Comparison of ENCODE assay signal across 23 mouse cellular contexts in genomic region chr3:155137737-155138136, GRCm38 (mm10). TPM values are rescaled to one million over a fixed set of nuclear protein-coding genes. Genes with fewer than 3 reads are reported as not detected.
A peak's percentile ranks its signal among the peaks of the same experiment; 100 is the strongest.
DNase-seq lines count a peak whose midpoint lies in the region.
"Had no signal": no experiment of that assay in that cellular context is flagged by ENCODE, and none has a peak within 500 bp of the region (broad histone marks: within the 10 kb centered on the region; RNA-seq: fewer than 3 reads in every experiment).

No protein-coding gene starts in this region.

- WGBS in heart, embryonic 10.5 days: 79% methylated on average over 5 of the region's 5 CpGs

- H3K27me3 ChIP-seq in heart, embryonic 10.5 days (ENCODE audit: insufficient read depth, poor library complexity, severe bottlenecking): no peaks in the 10 kb centered on the region
- H3K27me3 ChIP-seq: embryonic facial prominence, embryonic 12.5 days; forebrain, embryonic 13.5 days; forebrain, embryonic 15.5 days had no signal

- H3K27ac ChIP-seq in heart, embryonic 10.5 days: no peak overlapping the region
- H3K27ac ChIP-seq: embryonic facial prominence, embryonic 10.5 days; embryonic facial prominence, embryonic 12.5 days; forebrain, embryonic 13.5 days; forebrain, embryonic 15.5 days had no signal

- no peaks in the 10 kb centered on the region for H3K4me1 ChIP-seq in heart, embryonic 10.5 days
- H3K4me1 ChIP-seq: embryonic facial prominence, embryonic 10.5 days; embryonic facial prominence, embryonic 12.5 days; forebrain, embryonic 13.5 days; forebrain, embryonic 15.5 days had no signal

- no peaks in the 10 kb centered on the region for H3K36me3 ChIP-seq in heart, embryonic 10.5 days
- H3K36me3 ChIP-seq: embryonic facial prominence, embryonic 10.5 days; embryonic facial prominence, embryonic 12.5 days; forebrain, embryonic 15.5 days had no signal

- H3K4me3 ChIP-seq in heart, embryonic 10.5 days: no peak overlapping the region
- H3K4me3 ChIP-seq: embryonic facial prominence, embryonic 10.5 days; embryonic facial prominence, embryonic 12.5 days; forebrain, embryonic 13.5 days; forebrain, embryonic 15.5 days had no signal

- DNase-seq in left cerebral cortex, postnatal 14 days (ENCODE audit: low spot score in 2 of 2): peak; percentile 4 to 35
- DNase-seq in left cerebral cortex, adult 9 months (ENCODE audit: low spot score in 2 of 2): no peak
- DNase-seq in right cerebral cortex, adult 2 months (ENCODE audit: low spot score in 2 of 2): peak; percentile 9 to 12
- DNase-seq in right cerebral cortex, postnatal 14 days: no peak
- peak; percentile 48 for DNase-seq in brain, adult 2 months (ENCODE audit: low read depth, low spot score)
- DNase-seq in embryo, embryonic 9.5 days (ENCODE audit: extremely low spot score): no peak
- DNase-seq in heart, embryonic 10.5 days (ENCODE audit: low spot score): no peak
- DNase-seq: adrenal gland, adult 8-10 months; adrenal gland, postnatal 14 days; adrenal gland, postnatal 36 days; cerebellum, adult 11 months; cerebellum, adult 18-20 months; cerebellum, adult 8-10 months; cerebellum, adult 9-11 months; cerebellum, postnatal 14 days; cerebellum, postnatal 36 days; embryo, embryonic 11 days; forebrain, postnatal 0 days had no signal

- no peaks in the 10 kb centered on the region for H3K9me3 ChIP-seq in heart, embryonic 10.5 days
- H3K9me3 ChIP-seq: embryonic facial prominence, embryonic 10.5 days; embryonic facial prominence, embryonic 12.5 days; forebrain, embryonic 13.5 days; forebrain, embryonic 15.5 days had no signal

- intact Hi-C loops in left cerebral cortex, postnatal 14 days (cut with DNase I): no loop called here

RNA-seq across cellular contexts. Expression of gene Lrriq3, which starts 44.5 kb away (rescaled TPM):
- under 1 TPM; 0.31 to 0.51 TPM for total RNA-seq in left cerebral cortex, postnatal 14 days (2021)
- polyA plus RNA-seq in heart, embryonic 10.5 days (2016; fragmentation: Nextera tagmentation; extraction: Ambion mirVana): 0.74 and 0.80 TPM in 2 replicates
- polyA plus RNA-seq: activated CD4-positive, CD25-positive, alpha-beta regulatory T cell, adult 4 months had no signal

RNA-seq across cellular contexts. Expression of gene Fpgt, which starts 44.5 kb away (rescaled TPM):
- 10 to 100 TPM; 23.3 to 23.6 TPM for total RNA-seq in left cerebral cortex, postnatal 14 days (2021)
- 11.3 and 12.2 TPM in 2 replicates for polyA plus RNA-seq in heart, embryonic 10.5 days (2016; fragmentation: Nextera tagmentation; extraction: Ambion mirVana)

Comparison
In these comparisons a context has a peak if more than half of its experiments do, and no peak if none do; other contexts are left out.
1. DNase-seq: peak in left cerebral cortex, postnatal 14 days (2 of 2), right cerebral cortex, adult 2 months (2 of 2) and brain, adult 2 months (single experiment); none in left cerebral cortex, adult 9 months (0 of 2), right cerebral cortex, postnatal 14 days (single experiment), embryo, embryonic 9.5 days (single experiment) and heart, embryonic 10.5 days (single experiment).